Mouse (Mus musculus) stomach, embryonic 15.5 days (tissue): ENCODE results near the gene Lhb. TPM values are rescaled to one million over a fixed set of nuclear protein-coding genes. Genes with fewer than 3 reads are reported as not detected.
A peak's percentile ranks its signal among the peaks of the same experiment; 100 is the strongest.
"Not testable (repeated sequence)": the region's sequence is repeated elsewhere in the genome, so short reads cannot be mapped to it uniquely, and the experiment has no call there.

ENCODE experiments used
- ATAC-seq: fragments of 200-750 bp; cut with Nextera tagmentation; 2 replicates; pipeline ENCODE4 v1.8.0; 2017; ENCODE audit warnings: low read depth, moderate number of reproducible peaks, moderate TSS enrichment; ENCODE audit not compliant: insufficient read depth, low FRiP score
- H3K27ac ChIP-seq: fragments of 300-500 bp; sonication (generic); 2 replicates; pipeline ENCODE4 v1.5.1; 2015; ENCODE audit warnings: mild to moderate bottlenecking, inconsistent platforms
- H3K27me3 ChIP-seq: fragments of 300-500 bp; sonication (generic); replicated peaks from 2 replicates; pipeline ENCODE4 v1.6.1; 2015; ENCODE audit warnings: inconsistent platforms
- H3K36me3 ChIP-seq: fragments of 300-500 bp; sonication (generic); 2 replicates; pipeline ENCODE4 v1.6.1; 2015; ENCODE audit warnings: inconsistent platforms
- H3K4me1 ChIP-seq: fragments of 300-500 bp; sonication (generic); 2 replicates; pipeline ENCODE4 v1.6.1; 2015; ENCODE audit warnings: inconsistent platforms
- H3K4me2 ChIP-seq: fragments of 300-500 bp; sonication (generic); 2 replicates; pipeline ENCODE4 v1.6.1; 2015; ENCODE audit warnings: mild to moderate bottlenecking, inconsistent platforms
- H3K4me3 ChIP-seq: fragments of 300-500 bp; sonication (generic); replicated peaks from 2 replicates; pipeline ENCODE4 v1.5.1; 2015; ENCODE audit warnings: inconsistent platforms
- H3K9ac ChIP-seq: fragments of 300-500 bp; sonication (generic); 2 replicates; pipeline ENCODE4 v1.6.1; 2015; ENCODE audit warnings: inconsistent platforms
- H3K9me3 ChIP-seq: fragments of 300-500 bp; sonication (generic); 2 replicates; pipeline ENCODE4 v1.6.1; 2016; ENCODE audit warnings: inconsistent platforms
- WGBS: fragments of 180-500 bp; shearing (Covaris S2); methylation state at CpG from one replicate; pipeline ENCODE4 v1.1.7; 2015; 5-methylcytosine and 5-hydroxymethylcytosine counted together
- polyA plus RNA-seq: library from polyadenylated mRNA; unstranded; fragments of >200 nt; fragmentation: Nextera tagmentation; extraction: Ambion mirVana; gene quantifications from 2 replicates; pipeline ENCODE4 v1.2.1, GENCODE M21; 2015

The Lhb gene
- polyA plus RNA-seq, 1 experiment from 2014 or later: not detected

DNA sequence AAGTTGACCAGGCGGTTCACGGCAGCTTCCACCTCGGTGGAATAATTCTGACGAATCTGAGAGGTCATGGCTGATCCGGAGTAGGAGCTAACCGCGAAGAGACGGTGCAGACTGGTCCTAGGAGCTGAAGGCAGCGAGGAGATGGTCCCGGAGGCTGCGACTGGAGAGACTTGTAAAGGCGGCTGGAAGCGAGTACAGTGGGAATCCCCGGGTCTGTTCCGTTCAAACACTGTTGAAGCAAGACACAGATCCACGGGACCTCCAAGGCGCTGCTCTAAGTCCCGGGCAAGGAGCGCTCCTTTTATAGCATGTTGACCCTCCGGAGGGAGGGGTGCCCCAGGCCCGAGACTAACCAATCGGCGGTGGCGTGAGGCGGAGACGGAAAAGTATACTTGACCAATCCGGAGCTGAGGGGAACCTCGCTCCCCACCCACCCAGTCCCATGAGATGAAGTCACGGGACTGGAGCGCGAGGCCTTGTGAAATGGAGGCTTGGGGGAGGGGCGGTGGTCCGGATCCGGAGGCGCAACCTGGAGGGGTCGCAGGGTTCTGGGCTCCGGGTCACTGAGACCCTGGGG is 39.0 kb downstream of the Lhb start, which contains the start of gene Ftl1:
Ftl1 (minus strand) TSS at position 321 of the 577 bp plus-strand sequence.
- Histone ChIP-seq H3K4me1 (peaks cover 39% of the 10 kb centered on the region), H3K27ac (peak within 1 kb of the TSS; percentile 94), H3K9ac (peak within 1 kb of the TSS; percentile 55), H3K36me3 (peaks cover 20% of the 10 kb centered on the region), H3K4me2 (peak within 1 kb of the TSS; percentile 78), H3K4me3 (peak within 1 kb of the TSS; percentile 74)
- H3K27me3 ChIP-seq, H3K9me3 ChIP-seq: not testable (repeated sequence)
- WGBS: under 1% methylated on average over 36 of the region's 37 CpGs
- peak; percentile 94 for ATAC-seq

DNA sequence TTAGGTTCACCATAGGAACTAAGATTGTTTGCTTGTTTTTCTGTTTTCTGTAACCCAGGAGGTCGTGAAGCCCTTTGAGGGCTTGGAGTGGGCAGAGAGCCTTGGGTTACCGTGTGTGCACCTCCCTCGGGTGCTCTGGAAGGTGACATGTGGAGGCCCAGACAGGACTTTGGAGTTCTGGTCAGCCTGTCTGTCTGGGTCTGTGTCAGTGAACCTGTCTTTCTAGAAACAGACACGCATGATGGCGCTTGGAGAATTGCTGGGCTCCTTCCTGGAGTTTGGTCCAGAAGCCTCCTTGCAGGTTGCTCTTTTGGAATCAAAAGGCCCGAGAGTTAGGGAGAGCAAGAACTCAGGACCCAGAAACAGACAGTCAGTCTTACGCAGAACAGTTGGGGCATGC is 39.8 kb downstream of the Lhb start:
- 63% methylated on average over 7 of the region's 7 CpGs for WGBS
- Histone ChIP-seq H3K9me3 (no peaks in the 10 kb centered on the region), H3K27me3 (no peaks in the 10 kb centered on the region), H3K27ac (peak overlapping the region; percentile 94), H3K4me2 (peak overlapping the region; percentile 54), H3K4me1 (peaks cover 41% of the 10 kb centered on the region), H3K4me3 (peak overlapping the region; percentile 74), H3K9ac (no peak overlapping the region), H3K36me3 (peaks cover 12% of the 10 kb centered on the region; the same call in 1 of the 2 replicates)
- ATAC-seq: no peak

DNA sequence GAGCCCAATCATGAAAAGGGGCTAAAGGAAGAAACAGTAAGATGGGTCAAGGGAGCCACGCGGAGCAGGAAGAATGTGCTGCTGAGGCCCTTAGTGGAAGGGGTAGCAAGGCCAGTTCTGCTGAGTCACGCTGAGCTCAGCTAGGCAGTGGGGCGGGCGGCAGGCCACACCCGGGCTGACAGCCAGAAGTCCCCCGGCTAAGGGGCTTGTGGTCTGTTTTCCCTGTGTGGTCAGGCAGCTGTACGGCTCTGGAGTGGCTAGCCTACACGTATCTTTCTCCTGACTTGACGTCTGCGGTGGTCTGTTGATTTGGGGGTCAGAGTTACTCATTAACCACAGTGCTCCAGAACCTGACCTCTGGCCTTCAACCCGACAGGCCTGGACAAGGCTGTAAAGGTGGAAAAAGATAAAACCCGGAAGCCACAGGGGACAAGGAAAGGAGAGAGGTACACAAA is 40.3 kb downstream of the Lhb start:
- Histone ChIP-seq H3K27ac (peak overlapping the region; percentile 94), H3K4me2 (peak overlapping the region; percentile 54), H3K27me3 (no peaks in the 10 kb centered on the region), H3K4me3 (peak overlapping the region; percentile 74), H3K9ac (no peak overlapping the region), H3K4me1 (peaks cover 46% of the 10 kb centered on the region), H3K36me3 (peaks cover 10% of the 10 kb centered on the region; the same call in 1 of the 2 replicates), H3K9me3 (no peaks in the 10 kb centered on the region)
- WGBS: 8% methylated on average over 13 of the region's 13 CpGs
- peak; percentile 48 for ATAC-seq

DNA sequence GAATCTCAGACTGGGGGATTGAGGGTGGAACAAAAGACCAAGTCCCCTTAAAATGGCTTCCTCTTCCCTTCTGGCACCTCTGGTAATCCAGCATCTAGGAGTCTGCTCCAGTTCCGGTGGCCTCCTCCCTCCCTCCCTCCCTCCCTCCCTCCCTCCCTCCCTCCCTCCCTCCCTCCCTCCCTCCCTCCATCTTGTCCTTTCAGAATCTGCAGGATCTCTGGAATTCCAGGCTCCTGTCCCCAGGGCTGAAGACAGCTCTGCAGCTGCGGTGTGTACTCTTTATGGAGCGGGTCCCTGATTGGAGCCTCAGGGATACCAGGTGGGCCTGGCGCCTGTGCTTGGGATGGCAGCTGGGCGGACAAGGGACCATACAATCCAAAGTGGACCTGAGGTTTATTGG is 40.7 kb downstream of the Lhb start:
- no peak overlapping the region for H3K9ac ChIP-seq
- no peaks in the 10 kb centered on the region for H3K9me3 ChIP-seq
- WGBS: 47% methylated on average over 5 of the region's 5 CpGs
- peaks cover 10% of the 10 kb centered on the region; the same call in 1 of the 2 replicates for H3K36me3 ChIP-seq
- H3K4me3 ChIP-seq: no peak overlapping the region
- no peaks in the 10 kb centered on the region for H3K27me3 ChIP-seq
- H3K27ac ChIP-seq: peak overlapping the region; percentile 94
- ATAC-seq: no peak
- H3K4me1 ChIP-seq: peaks cover 51% of the 10 kb centered on the region
- H3K4me2 ChIP-seq: peak overlapping the region; percentile 54

DNA sequence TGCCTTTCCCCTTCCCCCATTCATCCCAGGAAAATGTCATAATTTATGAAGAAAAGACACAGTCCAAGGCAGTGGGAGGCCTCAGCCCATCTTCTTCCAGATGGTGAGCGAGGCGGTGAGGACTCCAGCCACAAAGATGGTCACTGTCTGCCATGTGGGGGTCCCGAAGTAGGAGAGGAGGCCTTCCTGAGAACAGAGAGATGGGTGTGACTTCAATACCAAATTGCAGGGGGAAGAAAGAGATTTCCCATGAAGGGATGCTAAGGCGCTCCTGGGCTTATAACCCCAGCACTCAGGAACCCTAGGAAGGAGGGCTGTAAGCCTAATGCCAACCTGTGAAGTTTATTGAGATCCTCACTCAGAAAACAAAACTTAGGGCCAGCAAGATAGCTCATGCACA is 41.2 kb downstream of the Lhb start:
- 84% methylated on average over 4 of the region's 4 CpGs for WGBS
- peak overlapping the region; percentile 75; the same call in 1 of the 2 replicates for H3K27ac ChIP-seq
- H3K4me2 ChIP-seq: no peak overlapping the region
- no peak overlapping the region for H3K9ac ChIP-seq
- H3K4me1 ChIP-seq: peaks cover 49% of the 10 kb centered on the region
- H3K27me3 ChIP-seq: no peaks in the 10 kb centered on the region
- no peak overlapping the region for H3K4me3 ChIP-seq
- no peaks in the 10 kb centered on the region for H3K9me3 ChIP-seq
- peaks cover 10% of the 10 kb centered on the region; the same call in 1 of the 2 replicates for H3K36me3 ChIP-seq
- no peak for ATAC-seq

DNA sequence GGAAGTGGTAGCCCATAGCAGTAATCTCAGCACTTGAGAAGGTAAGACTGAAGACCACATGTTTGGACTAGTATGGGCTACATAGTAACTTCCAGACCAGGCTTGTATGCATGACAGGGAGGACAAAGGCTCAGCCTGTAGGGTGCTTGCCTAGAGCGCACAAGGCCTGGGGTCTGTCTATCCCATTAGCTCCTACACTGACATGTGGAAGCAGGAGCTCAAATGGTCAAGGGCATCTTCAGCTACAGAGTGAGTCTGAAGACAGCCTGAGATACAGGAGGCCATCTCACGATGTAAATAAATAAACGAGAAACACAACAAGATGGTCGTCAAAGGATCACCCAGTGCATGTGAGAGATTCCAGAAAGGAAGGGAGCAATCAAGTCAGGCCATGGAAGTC is 41.7 kb downstream of the Lhb start:
- H3K4me1 ChIP-seq: peaks cover 47% of the 10 kb centered on the region
- no peaks in the 10 kb centered on the region for H3K9me3 ChIP-seq
- H3K36me3 ChIP-seq: peaks cover 10% of the 10 kb centered on the region; the same call in 1 of the 2 replicates
- no peak overlapping the region for H3K27ac ChIP-seq
- no peak overlapping the region for H3K9ac ChIP-seq
- WGBS: 83% methylated on average over 4 of the region's 4 CpGs
- H3K4me3 ChIP-seq: no peak overlapping the region
- no peak overlapping the region for H3K4me2 ChIP-seq
- no peaks in the 10 kb centered on the region for H3K27me3 ChIP-seq
- ATAC-seq: no peak

DNA sequence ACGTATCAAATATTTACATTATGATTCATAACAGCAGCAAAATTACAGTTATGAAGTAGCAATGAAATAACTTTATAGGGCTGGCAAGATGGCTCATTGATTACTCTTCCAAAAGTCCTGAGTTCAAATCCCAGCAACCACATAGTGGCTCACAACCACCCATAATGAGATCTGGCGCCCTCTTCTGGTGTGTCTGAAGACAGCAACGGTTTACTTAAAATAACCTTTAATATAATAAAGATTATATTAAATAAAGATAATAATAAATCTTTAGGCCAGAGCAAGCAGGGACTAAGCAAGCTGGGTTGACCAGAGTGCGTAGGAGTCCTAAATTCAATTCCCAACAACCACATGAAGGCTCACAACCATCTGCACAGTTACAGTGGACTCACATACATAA is 42.2 kb downstream of the Lhb start:
- H3K4me2 ChIP-seq, H3K9me3 ChIP-seq, ATAC-seq, H3K9ac ChIP-seq, H3K27ac ChIP-seq, H3K4me3 ChIP-seq, H3K27me3 ChIP-seq: not testable (repeated sequence)
- peaks cover 45% of the 10 kb centered on the region for H3K4me1 ChIP-seq
- H3K36me3 ChIP-seq: peaks cover 10% of the 10 kb centered on the region; the same call in 1 of the 2 replicates
- 75% methylated on average over 4 of the region's 4 CpGs for WGBS

DNA sequence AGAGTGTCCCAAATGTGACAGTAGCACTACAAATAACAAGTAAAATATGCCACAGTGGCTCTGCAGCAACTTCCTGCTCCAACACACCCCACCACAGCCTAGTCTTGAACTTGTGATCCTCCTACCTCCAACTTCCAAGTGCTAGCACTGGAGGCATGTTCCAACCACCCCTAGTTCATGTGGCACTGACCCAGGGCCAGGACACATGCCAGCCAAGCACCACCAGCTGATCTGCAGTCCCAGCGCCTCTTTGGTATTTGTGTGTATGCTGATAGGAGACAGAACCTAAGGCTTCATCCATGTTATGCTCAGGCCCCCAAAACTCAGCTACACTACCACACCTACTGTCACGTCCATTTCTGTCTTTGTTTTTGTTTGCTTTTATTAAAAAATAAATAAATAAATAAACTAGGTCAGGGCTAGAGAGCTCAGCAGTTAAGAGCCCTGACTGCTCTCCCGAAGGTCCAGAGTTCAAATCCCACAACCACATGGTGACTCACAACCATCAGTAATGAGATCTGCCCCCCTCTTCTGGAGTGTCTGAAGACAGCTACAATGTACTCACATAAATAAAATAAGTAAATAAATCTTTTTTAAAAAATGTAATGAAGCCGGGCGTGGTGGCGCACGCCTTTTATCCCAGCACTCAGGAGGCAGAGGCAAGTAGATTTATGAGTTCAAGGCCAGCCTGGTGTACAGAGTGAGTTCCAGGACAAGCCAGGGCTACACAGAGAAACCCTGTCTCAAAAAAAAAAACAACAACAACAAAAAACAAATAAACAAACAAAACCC is 43.6 kb downstream of the Lhb start:
- H3K4me1 ChIP-seq: peaks cover 38% of the 10 kb centered on the region
- no peak for ATAC-seq
- no peak overlapping the region for H3K27ac ChIP-seq
- peaks cover 6% of the 10 kb centered on the region; the same call in 1 of the 2 replicates for H3K36me3 ChIP-seq
- WGBS: 90% methylated on average over 7 of the region's 7 CpGs
- no peak overlapping the region for H3K4me2 ChIP-seq
- H3K27me3 ChIP-seq: no peaks in the 10 kb centered on the region
- H3K9me3 ChIP-seq: no peaks in the 10 kb centered on the region
- H3K9ac ChIP-seq: no peak overlapping the region
- no peak overlapping the region for H3K4me3 ChIP-seq

DNA sequence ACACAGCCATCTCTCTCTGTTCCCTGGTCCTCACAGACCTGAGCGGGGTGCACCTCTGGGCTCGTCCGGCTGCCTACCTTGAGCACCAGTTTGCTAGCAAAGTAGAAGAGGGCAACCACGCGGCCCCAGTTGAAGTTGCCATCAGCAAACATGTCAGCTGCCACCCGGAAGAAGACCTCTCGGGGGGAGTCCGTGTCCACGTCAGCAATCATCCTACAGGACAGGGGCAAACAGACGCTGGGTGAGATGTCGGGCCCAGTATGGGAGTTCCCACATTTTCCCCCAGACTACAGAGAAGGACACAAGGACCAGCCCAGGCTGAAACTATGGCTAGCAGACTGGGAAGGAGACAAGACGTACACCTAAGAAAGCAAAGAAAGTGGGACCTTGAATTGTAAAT is 44.5 kb downstream of the Lhb start:
- no peak overlapping the region for H3K4me2 ChIP-seq
- H3K27me3 ChIP-seq: no peaks in the 10 kb centered on the region
- no peak overlapping the region for H3K27ac ChIP-seq
- H3K36me3 ChIP-seq: peaks cover 6% of the 10 kb centered on the region; the same call in 1 of the 2 replicates
- 91% methylated on average over 12 of the region's 12 CpGs for WGBS
- no peaks in the 10 kb centered on the region for H3K9me3 ChIP-seq
- ATAC-seq: no peak
- peaks cover 37% of the 10 kb centered on the region for H3K4me1 ChIP-seq
- H3K9ac ChIP-seq: no peak overlapping the region
- no peak overlapping the region for H3K4me3 ChIP-seq

DNA sequence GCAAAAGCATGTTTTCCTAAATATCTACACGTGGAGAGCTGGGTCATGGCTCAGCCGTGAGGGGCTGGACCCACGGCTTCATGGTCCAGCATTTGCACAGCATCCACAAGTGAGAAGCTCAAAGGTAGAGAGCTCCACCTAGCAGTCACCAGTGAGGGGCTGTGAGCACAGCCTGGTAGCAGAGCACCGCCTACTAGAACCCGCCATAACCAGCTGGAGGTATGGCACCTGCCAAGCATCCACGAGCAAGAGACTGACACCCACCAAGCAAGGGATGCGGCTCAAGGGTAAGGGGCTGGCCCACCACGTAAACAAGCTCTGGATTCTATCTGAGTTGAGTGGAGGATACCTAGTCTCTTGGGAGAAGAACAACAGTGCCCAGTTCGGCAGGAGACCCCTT is 44.9 kb downstream of the Lhb start:
- Histone ChIP-seq H3K27ac (no peak overlapping the region), H3K27me3 (no peaks in the 10 kb centered on the region), H3K36me3 (peaks cover 6% of the 10 kb centered on the region; the same call in 1 of the 2 replicates), H3K4me1 (peaks cover 33% of the 10 kb centered on the region), H3K9me3 (no peaks in the 10 kb centered on the region), H3K9ac (peak overlapping the region; percentile 69), H3K4me2 (peak overlapping the region; percentile 73), H3K4me3 (peak overlapping the region; percentile 82; the same call in 1 of the 2 replicates)
- WGBS: 73% methylated on average over 9 of the region's 9 CpGs
- ATAC-seq: no peak

DNA sequence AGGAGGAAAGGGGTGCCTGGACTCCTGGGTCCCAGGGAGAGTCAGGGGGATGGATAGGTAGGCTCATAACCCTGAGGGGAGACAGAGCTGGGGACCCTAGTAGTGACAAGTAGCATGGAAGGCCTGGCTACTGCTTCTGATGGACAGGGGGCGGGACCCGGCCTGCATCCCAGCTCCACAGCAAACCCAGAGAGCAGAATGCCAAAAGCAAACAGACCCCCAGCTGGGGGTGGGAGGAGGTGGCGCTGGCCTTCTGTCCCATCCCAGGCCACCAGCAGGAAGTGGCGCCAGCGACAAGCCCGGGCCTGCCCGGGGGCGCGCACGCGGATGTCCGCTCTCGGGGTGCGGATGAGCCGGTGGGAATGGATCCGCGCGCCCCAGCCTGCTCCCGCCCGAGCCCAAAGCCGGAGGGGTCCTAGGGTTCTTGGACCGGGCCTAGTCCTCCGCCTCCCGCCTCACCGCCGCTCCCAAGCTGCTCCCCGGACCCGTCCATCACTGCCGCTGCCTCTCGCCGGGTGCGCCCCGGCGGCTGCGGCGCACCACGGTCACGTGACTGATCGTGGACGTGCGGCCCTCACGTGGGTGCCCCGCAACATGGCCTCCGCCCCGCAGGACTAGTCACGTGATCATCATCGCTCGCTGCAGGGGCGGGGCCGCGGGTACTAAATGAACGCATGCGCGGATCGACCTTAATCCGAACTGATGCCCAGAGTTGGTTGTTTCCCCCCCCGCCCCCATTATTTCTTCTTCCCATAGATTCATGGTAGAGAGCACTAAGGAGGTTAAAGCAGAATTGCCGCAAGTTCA is 45.9 kb downstream of the Lhb start, which contains the start of gene Bax:
Bax (minus strand) TSS at position 616 of the 807 bp plus-strand sequence.
- peaks cover 6% of the 10 kb centered on the region; the same call in 1 of the 2 replicates for H3K36me3 ChIP-seq
- peak within 1 kb of the TSS; percentile 69 for H3K9ac ChIP-seq
- H3K4me2 ChIP-seq: peak within 1 kb of the TSS; percentile 73
- no peaks in the 10 kb centered on the region for H3K27me3 ChIP-seq
- H3K4me1 ChIP-seq: peaks cover 26% of the 10 kb centered on the region
- WGBS: under 1% methylated on average over 58 of the region's 58 CpGs
- peak within 1 kb of the TSS; percentile 45 for H3K27ac ChIP-seq
- H3K9me3 ChIP-seq: no peaks in the 10 kb centered on the region
- peak within 1 kb of the TSS; percentile 82 for H3K4me3 ChIP-seq
- ATAC-seq: peak; percentile 73
